Mouse (Mus musculus): ENCODE data around the gene Tbata.

Gene Tbata

GRCm38 (mm10) chr10:61167333-61168096, 4.2 kb upstream of the Tbata start:
- no peak for DNase-seq (ENCODE audit: low spot score)

GRCm38 (mm10) chr10:61168393-61168792, 3.4 kb upstream of the Tbata start:
- DNase-seq (ENCODE audit: low spot score), result no peak

GRCm38 (mm10) chr10:61172496-61172895, 742 bp downstream of the Tbata start:
- no peak for DNase-seq (ENCODE audit: low spot score)

- DNase-seq (ENCODE audit: low spot score), result no peak
Measured at GRCm38 (mm10) chr10:61174711-61175441, 3.1 kb downstream of the Tbata start.

GRCm38 (mm10) chr10:61175442-61176204, 3.9 kb downstream of the Tbata start:
- no peak for DNase-seq (ENCODE audit: low spot score)

GRCm38 (mm10) chr10:61176221-61176790, 4.6 kb downstream of the Tbata start:
- no peak for DNase-seq (ENCODE audit: low spot score)

- DNase-seq (ENCODE audit: low spot score), result no peak
Measured at GRCm38 (mm10) chr10:61177751-61178150, 6.0 kb downstream of the Tbata start.

- no peak for DNase-seq (ENCODE audit: low spot score)
Measured at GRCm38 (mm10) chr10:61178687-61179086, 6.9 kb downstream of the Tbata start.

- no peak for DNase-seq (ENCODE audit: low spot score)
Measured at GRCm38 (mm10) chr10:61179927-61180326, 8.2 kb downstream of the Tbata start.

- DNase-seq (ENCODE audit: low spot score), result no peak
Measured at GRCm38 (mm10) chr10:61187001-61187400, 15.2 kb downstream of the Tbata start.

- DNase-seq (ENCODE audit: low spot score), result no peak
Measured at GRCm38 (mm10) chr10:61188010-61188409, 16.3 kb downstream of the Tbata start.

- DNase-seq (ENCODE audit: low spot score), result no peak
Measured at GRCm38 (mm10) chr10:61194611-61195010, 22.9 kb downstream of the Tbata start.

- DNase-seq (ENCODE audit: low spot score), result no peak
Measured at GRCm38 (mm10) chr10:61195216-61195615, 23.5 kb downstream of the Tbata start.

GRCm38 (mm10) chr10:61195718-61196291, 24.1 kb downstream of the Tbata start:
- no peak for DNase-seq (ENCODE audit: low spot score)

- peak; percentile 74 for DNase-seq (ENCODE audit: low spot score)
Measured at GRCm38 (mm10) chr10:61199566-61200213, 27.9 kb downstream of the Tbata start.

GRCm38 (mm10) chr10:61200232-61200820, 28.6 kb downstream of the Tbata start:
- DNase-seq (ENCODE audit: low spot score), result no peak

- no peak for DNase-seq (ENCODE audit: low spot score)
Measured at GRCm38 (mm10) chr10:61200998-61201397, 29.2 kb downstream of the Tbata start.

GRCm38 (mm10) chr10:61201596-61202318, 30.0 kb downstream of the Tbata start:
- no peak for DNase-seq (ENCODE audit: low spot score)

- DNase-seq (ENCODE audit: low spot score), result no peak
Measured at GRCm38 (mm10) chr10:61203930-61204329, 32.2 kb downstream of the Tbata start.

GRCm38 (mm10) chr10:61208114-61208684, 36.4 kb downstream of the Tbata start:
- no peak for DNase-seq (ENCODE audit: low spot score)
